Mouse (Mus musculus) MEL (cell line): ENCODE results near the gene Ddx58. TPM values are rescaled to one million over a fixed set of nuclear protein-coding genes. Genes with fewer than 3 reads are reported as not detected.

Experiments used
- DNase-seq: peaks from one replicate; pipeline ENCODE4 v3.0.0; 2011; ENCODE audit warnings: low read depth, low spot score
- H3K27ac ChIP-seq: 2 replicates; pipeline ENCODE4 v1.5.1; 2012; ENCODE audit warnings: low read depth, mild to moderate bottlenecking, control low read depth, low read length, moderate library complexity; ENCODE audit not compliant: control insufficient read depth
- H3K27me3 ChIP-seq, 2 experiments: fragments of 150-350 bp in 1 of 2; sonication (generic) in 1 of 2; 2 replicates each; pipeline ENCODE4 v1.6.1; 2012; ENCODE audit warnings: low read length in 2 of 2, mild to moderate bottlenecking in 2 of 2, improper control_type of control experiment in 1 of 2, moderate library complexity in 1 of 2; ENCODE audit not compliant: insufficient read depth in 2 of 2, control insufficient read depth in 1 of 2
- H3K36me3 ChIP-seq, 2 experiments: 2 replicates each; pipeline ENCODE4 v1.6.1; 2012 to 2014; ENCODE audit warnings: low read length in 2 of 2, improper control_type of control experiment in 1 of 2, inconsistent platforms in 1 of 2, mild to moderate bottlenecking in 1 of 2; ENCODE audit not compliant: insufficient read depth in 2 of 2, control insufficient read depth in 1 of 2
- H3K4me1 ChIP-seq, 2 experiments: fragments of 150-350 bp in 1 of 2; sonication (generic) in 1 of 2; 2 replicates each; pipeline ENCODE4 v1.6.1; 2012; ENCODE audit warnings: low read length in 2 of 2, improper control_type of control experiment in 1 of 2, mild to moderate bottlenecking in 1 of 2; ENCODE audit not compliant: insufficient read depth in 2 of 2, control insufficient read depth in 1 of 2
- H3K4me3 ChIP-seq, 2 experiments: fragments of 150-350 bp in 1 of 2; sonication (generic) in 1 of 2; 2 replicates each; pipeline ENCODE4 v1.5.1; 2012; ENCODE audit warnings: low read depth in 2 of 2, low read length in 2 of 2, mild to moderate bottlenecking in 2 of 2, moderate library complexity in 2 of 2, control low read depth in 1 of 2, improper control_type of control experiment in 1 of 2; ENCODE audit not compliant: control insufficient read depth in 1 of 2, insufficient read depth in 1 of 2
- H3K79me2 ChIP-seq: 2 replicates; pipeline ENCODE4 v1.6.1; 2012; ENCODE audit warnings: mild to moderate bottlenecking, low read length, moderate library complexity; ENCODE audit not compliant: control insufficient read depth, poor library complexity, insufficient read depth
- H3K9ac ChIP-seq: 2 replicates; pipeline ENCODE4 v1.6.1; 2012; ENCODE audit warnings: low read depth, mild to moderate bottlenecking, control low read depth, low read length, moderate library complexity; ENCODE audit not compliant: control insufficient read depth, poor library complexity, severe bottlenecking
- H3K9me3 ChIP-seq: fragments of 150-350 bp; sonication (generic); replicated peaks from 2 replicates; pipeline ENCODE4 v1.6.1; 2012; ENCODE audit warnings: mild to moderate bottlenecking, low read length, improper control_type of control experiment, moderate library complexity; ENCODE audit not compliant: insufficient read depth
- CHD1 ChIP-seq: IDR thresholded peaks from 2 replicates; pipeline ENCODE4 v1.6.1; 2012; ENCODE audit warnings: low read depth, mild to moderate bottlenecking, inconsistent platforms, low read length, improper control_type of control experiment
- CTCF ChIP-seq, 3 experiments: IDR thresholded peaks in 2 of 3; conservative IDR thresholded peaks in 1 of 3; 2 replicates each; pipeline ENCODE4 v1.5.1; 2011 to 2012; ENCODE audit warnings: low read length in 3 of 3, low read depth in 2 of 3, mild to moderate bottlenecking in 2 of 3, improper control_type of control experiment in 1 of 3, inconsistent platforms in 1 of 3, mixed read lengths in 1 of 3, moderate library complexity in 1 of 3; ENCODE audit not compliant: control insufficient read depth in 1 of 3, insufficient read depth in 1 of 3, poor library complexity in 1 of 3, severe bottlenecking in 1 of 3
- E2F4 ChIP-seq: IDR thresholded peaks from 2 replicates; pipeline ENCODE4 v1.6.1; 2011; ENCODE audit warnings: low read depth, low read length, improper control_type of control experiment, borderline replicate concordance
- ELF1 ChIP-seq: IDR thresholded peaks from 2 replicates; pipeline ENCODE4 v1.6.1; 2014; ENCODE audit warnings: low read depth, mild to moderate bottlenecking, inconsistent platforms, low read length, improper control_type of control experiment, moderate library complexity
- ETS1 ChIP-seq: IDR thresholded peaks from 2 replicates; pipeline ENCODE4 v1.6.1; 2012; ENCODE audit warnings: low read depth, mild to moderate bottlenecking, inconsistent platforms, low read length, improper control_type of control experiment, moderate library complexity
- HCFC1 ChIP-seq: IDR thresholded peaks from 2 replicates; pipeline ENCODE4 v1.6.1; 2012; ENCODE audit warnings: low read depth, mild to moderate bottlenecking, inconsistent platforms, low read length, improper control_type of control experiment, moderate library complexity
- JUND ChIP-seq: IDR thresholded peaks from 2 replicates; pipeline ENCODE4 v1.6.1; 2011; ENCODE audit warnings: low read depth, mild to moderate bottlenecking, improper control_type of control experiment, low read length
- KAT2A ChIP-seq: conservative IDR thresholded peaks from 2 replicates; pipeline ENCODE4 v1.6.1; 2012; ENCODE audit warnings: low read depth, low read length, improper control_type of control experiment, inconsistent platforms
- MAX ChIP-seq: IDR thresholded peaks from 2 replicates; pipeline ENCODE4 v1.6.1; 2011; ENCODE audit warnings: low read length, improper control_type of control experiment
- MAZ ChIP-seq: IDR thresholded peaks from 2 replicates; pipeline ENCODE4 v1.6.1; 2012; ENCODE audit warnings: low read depth, mild to moderate bottlenecking, inconsistent platforms, low read length, improper control_type of control experiment
- MYC ChIP-seq: IDR thresholded peaks from 2 replicates; pipeline ENCODE4 v1.6.1; 2011; ENCODE audit warnings: low read depth, mild to moderate bottlenecking, low read length, improper control_type of control experiment, moderate library complexity
- NELFE ChIP-seq: IDR thresholded peaks from 2 replicates; pipeline ENCODE4 v1.6.1; 2011; ENCODE audit warnings: low read depth, low read length, improper control_type of control experiment
- NRF1 ChIP-seq: IDR thresholded peaks from 2 replicates; pipeline ENCODE4 v1.6.1; 2014; ENCODE audit warnings: low read depth, mild to moderate bottlenecking, inconsistent platforms, low read length, improper control_type of control experiment, moderate library complexity; ENCODE audit not compliant: poor library complexity, insufficient read depth, severe bottlenecking
- POLR2AphosphoS2 ChIP-seq: IDR thresholded peaks from 2 replicates; pipeline ENCODE4 v1.6.1; 2011; ENCODE audit warnings: low read length, improper control_type of control experiment
- RAD21 ChIP-seq: IDR thresholded peaks from 2 replicates; pipeline ENCODE4 v1.6.1; 2011; ENCODE audit warnings: mild to moderate bottlenecking, low read depth, low read length, improper control_type of control experiment
- RCOR1 ChIP-seq: IDR thresholded peaks from 2 replicates; pipeline ENCODE4 v1.6.1; 2012; ENCODE audit warnings: low read depth, mild to moderate bottlenecking, inconsistent platforms, low read length, improper control_type of control experiment
- SMC3 ChIP-seq: IDR thresholded peaks from 2 replicates; pipeline ENCODE4 v1.6.1; 2011; ENCODE audit warnings: low read depth, low read length, improper control_type of control experiment
- TBP ChIP-seq: IDR thresholded peaks from 2 replicates; pipeline ENCODE4 v1.8.0; 2011; ENCODE audit warnings: low read depth, low read length, improper control_type of control experiment
- UBTF ChIP-seq: IDR thresholded peaks from 2 replicates; pipeline ENCODE4 v1.6.1; 2012; ENCODE audit warnings: low read depth, mild to moderate bottlenecking, inconsistent platforms, low read length, improper control_type of control experiment, moderate library complexity, borderline replicate concordance; ENCODE audit not compliant: insufficient read depth
- USF2 ChIP-seq, 2 experiments: IDR thresholded peaks; 2 replicates each; pipeline ENCODE4 v1.6.1; 2011 to 2012; ENCODE audit warnings: improper control_type of control experiment in 2 of 2, low read length in 2 of 2, borderline replicate concordance in 1 of 2, inconsistent platforms in 1 of 2, low read depth in 1 of 2, mild to moderate bottlenecking in 1 of 2; ENCODE audit not compliant: insufficient read depth in 1 of 2
- ZC3H11A ChIP-seq: IDR thresholded peaks from 2 replicates; pipeline ENCODE4 v1.6.1; 2012; ENCODE audit warnings: low read depth, mild to moderate bottlenecking, inconsistent platforms, low read length, improper control_type of control experiment
- ZNF384 ChIP-seq: IDR thresholded peaks from 2 replicates; pipeline ENCODE4 v1.6.1; 2012; ENCODE audit warnings: low read depth, mild to moderate bottlenecking, inconsistent platforms, low read length, improper control_type of control experiment
- polyA plus RNA-seq, 2 experiments: library from polyadenylated mRNA; stranded (reverse) in 1 of 2; unstranded in 1 of 2; fragments of >175 nt in 1 of 2; fragments of >200 nt in 1 of 2; gene quantifications; 2 replicates each; pipeline versions ENCODE4 v1.2.1 to v1.2.4; 2012; ENCODE audit warnings: low replicate concordance in 2 of 2, low read depth in 1 of 2; ENCODE audit not compliant: insufficient read length in 2 of 2, insufficient read depth in 1 of 2, missing spikeins in 1 of 2
- total RNA-seq: library from RNA; depleted of rRNA; stranded (reverse); fragments of 300-350 nt; gene quantifications from 2 replicates; pipeline ENCODE4 v1.2.3, GENCODE M21; 2012

Gene Ddx58
- total and polyA plus RNA-seq, 3 experiments = 0.58 to 1.0 TPM; not detected in 1

GRCm38 (mm10) chr4:40205231-40205903 is 34.3 kb downstream of the Ddx58 start:
- Histone ChIP-seq H3K9me3 (no peaks in the 10 kb centered on the region), H3K4me3 (no peak overlapping the region), H3K9ac (no peak overlapping the region), H3K4me1 (peaks cover 0 to 2% of the 10 kb centered on the region in 2 experiments; a peak in 1 of 4 replicates), H3K36me3 (no peaks in the 10 kb centered on the region), H3K27me3 (no peaks in the 10 kb centered on the region), H3K27ac (no peak overlapping the region), H3K79me2 (no peaks in the 10 kb centered on the region)
- no peak for DNase-seq
- TF ChIP-seq ZNF384 (no peak), RCOR1 (no peak), RAD21 (no peak), CTCF (IDR thresholded peaks at IDR 0.05 in 2 of 3, conservative IDR thresholded peaks at IDR 0.05 in 1 of 3; ENCODE audit: control insufficient read depth in 1 of 3, insufficient read depth in 1 of 3, low read depth in 2 of 3, low read length in 3 of 3, poor library complexity in 1 of 3, severe bottlenecking in 1 of 3) (no peak), HCFC1 (no peak), JUND (no peak), KAT2A (no peak), POLR2AphosphoS2 (no peak), MAX (no peak), CHD1 (no peak), E2F4 (no peak), USF2 (IDR thresholded peaks at IDR 0.05; ENCODE audit: borderline replicate concordance in 1 of 2, insufficient read depth in 1 of 2, low read depth in 1 of 2, low read length in 2 of 2) (no peak), MYC (no peak), SMC3 (no peak), UBTF (no peak), NRF1 (no peak), TBP (no peak), ELF1 (no peak), MAZ (no peak), ETS1 (no peak)

GRCm38 (mm10) chr4:40204374-40204773 is 35.3 kb downstream of the Ddx58 start:
- H3K4me3 ChIP-seq = no peak overlapping the region
- no peak for DNase-seq
- TF ChIP-seq ZC3H11A (no peak), ETS1 (no peak), NELFE (no peak)
- TF ChIP-seq, all 39 proteins: peak for 0
- Histone ChIP-seq H3K79me2 (no peaks in the 10 kb centered on the region), H3K4me1 (peaks cover 0 to 2% of the 10 kb centered on the region in 2 experiments; a peak in 1 of 4 replicates), H3K36me3 (no peaks in the 10 kb centered on the region), H3K9me3 (no peaks in the 10 kb centered on the region), H3K9ac (no peak overlapping the region), H3K27me3 (no peaks in the 10 kb centered on the region), H3K27ac (no peak overlapping the region)
